Mouse (Mus musculus) E14TG2a.4 (cell line): ENCODE data around the gene Tmem262.

ENCODE experiments used
- CTCF ChIP-seq: conservative IDR thresholded peaks from 2 replicates; pipeline ENCODE4 v1.5.1; 2014; ENCODE audit warnings: low read length
- POU5F1 ChIP-seq: IDR thresholded peaks from 2 replicates; pipeline ENCODE4 v1.6.1; 2014; ENCODE audit warnings: low read length, borderline replicate concordance

DNA sequence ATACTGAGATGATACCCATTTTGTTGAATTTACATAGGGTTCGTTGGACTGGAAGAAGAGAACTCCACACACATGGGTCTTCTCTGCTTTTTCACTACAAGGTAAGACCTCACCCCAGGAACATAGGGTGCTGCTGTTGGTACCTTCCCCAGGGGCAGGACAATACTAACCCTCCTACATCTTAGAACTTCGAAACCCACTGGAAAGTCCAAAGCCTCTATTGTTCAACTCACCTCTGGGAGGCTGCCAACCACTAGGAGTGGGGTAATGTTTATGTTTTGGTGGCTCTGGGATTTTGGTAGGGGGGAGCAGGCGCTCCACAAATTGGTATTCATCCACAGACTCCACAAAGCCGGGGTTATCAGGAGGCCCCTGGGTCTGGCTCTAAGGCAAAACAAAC, 23.1 kb upstream of the Tmem262 start:
- TF ChIP-seq CTCF (no peak), POU5F1 (no peak)
